Mouse (Mus musculus): ENCODE measurements around the gene Notch1. TPM values are rescaled to one million over a fixed set of nuclear protein-coding genes. Genes with fewer than 3 reads are reported as not detected.

Notch1 gene
- total RNA-seq, 2 experiments from 2014 or later = 23.8 to 23.9 TPM

DNA sequence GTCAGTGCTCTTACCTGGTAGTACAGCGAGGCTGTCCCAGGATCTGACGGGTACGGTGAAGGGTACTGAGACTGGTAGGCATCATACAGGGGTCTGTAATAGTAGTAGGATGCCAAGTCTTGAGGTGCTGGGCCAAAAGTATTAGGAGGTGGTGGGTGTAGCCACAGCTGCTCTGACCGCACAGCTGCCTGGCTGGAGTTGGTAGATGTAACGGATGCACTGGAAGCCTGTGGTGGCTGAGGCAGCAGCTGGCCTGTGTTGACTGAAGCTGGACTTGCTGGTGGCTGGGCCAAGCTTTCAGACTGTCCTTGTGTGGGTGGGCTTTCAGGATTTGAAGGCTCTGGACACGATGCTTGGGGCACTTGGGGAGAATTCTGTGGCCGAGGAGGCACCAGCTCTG is 78.1 kb downstream of the Notch1 start:
- TF ChIP-seq CTCF (IDR thresholded peaks at IDR 0.05) = no peak
- H3K27ac ChIP-seq = no peak overlapping the region; the same call in 1 of the 2 replicates
- DNase-seq (ENCODE audit: extremely low spot score in 1 of 2, low spot score in 2 of 2) = no peak
- intact Hi-C loops (cut with DNase I) = no loop called here
- no peak overlapping the region for H3K4me3 ChIP-seq

GRCm38 (mm10) chr2:26437221-26437620 is 79.2 kb downstream of the Notch1 start:
- intact Hi-C loops (cut with DNase I) = no loop called here
- no peak for TF ChIP-seq CTCF (IDR thresholded peaks at IDR 0.05)
- Histone ChIP-seq H3K4me3 (no peak overlapping the region), H3K27ac (peak overlapping the region; percentile 77)
- DNase-seq (ENCODE audit: extremely low spot score in 1 of 2, low spot score in 2 of 2) = no peak

DNA sequence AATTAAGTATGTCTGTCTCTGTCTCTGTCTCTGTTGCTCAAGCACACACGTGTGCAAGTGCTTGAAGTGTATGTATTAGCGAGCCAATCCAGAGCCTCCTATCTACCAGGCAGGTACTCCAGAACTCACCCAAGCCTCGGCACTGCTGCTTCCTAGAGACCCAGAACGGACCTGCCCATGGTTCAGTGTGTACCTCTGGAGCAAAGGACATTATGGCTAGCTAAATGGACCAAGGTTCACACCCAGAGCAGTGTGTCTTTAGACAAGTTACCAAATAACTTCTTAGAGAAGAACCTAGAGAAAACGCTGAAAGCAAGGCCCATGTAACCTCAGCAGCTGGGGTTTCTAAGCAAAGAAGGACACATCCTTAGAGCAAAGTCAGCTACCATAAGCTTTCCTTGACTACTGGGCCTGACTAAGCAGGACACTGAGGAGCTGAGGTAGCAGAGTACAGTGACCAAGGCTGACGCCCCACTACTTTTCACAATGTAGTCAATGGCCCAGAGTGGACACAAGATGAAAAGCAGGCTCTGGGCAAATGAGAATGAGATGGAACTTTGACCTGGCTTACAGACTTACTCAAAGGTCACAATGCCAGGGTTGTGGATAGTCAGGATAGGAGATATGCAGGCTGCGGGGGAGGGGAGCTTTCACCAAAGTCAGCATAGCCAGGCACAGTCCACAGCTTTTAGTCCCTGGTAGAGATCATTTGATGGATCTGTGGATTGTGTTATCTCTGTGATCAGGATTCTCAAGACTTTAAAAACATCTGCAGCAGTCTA is 81.5 kb downstream of the Notch1 start:
- intact Hi-C loops (cut with DNase I) = no loop called here
- Histone ChIP-seq H3K27ac (no peak overlapping the region), H3K4me3 (no peak overlapping the region)
- no peak for DNase-seq (ENCODE audit: extremely low spot score in 1 of 2, low spot score in 2 of 2)
- TF ChIP-seq CTCF (IDR thresholded peaks at IDR 0.05) = no peak

GRCm38 (mm10) chr2:26429851-26430250 is 86.6 kb downstream of the Notch1 start:
- H3K27ac ChIP-seq = no peak overlapping the region
- no peak; the same call in 1 of the 2 replicates for TF ChIP-seq CTCF (IDR thresholded peaks at IDR 0.05)
- no peak for DNase-seq (ENCODE audit: extremely low spot score in 1 of 2, low spot score in 2 of 2)
- intact Hi-C loops (cut with DNase I) = no loop called here
- no peak overlapping the region for H3K4me3 ChIP-seq

DNA sequence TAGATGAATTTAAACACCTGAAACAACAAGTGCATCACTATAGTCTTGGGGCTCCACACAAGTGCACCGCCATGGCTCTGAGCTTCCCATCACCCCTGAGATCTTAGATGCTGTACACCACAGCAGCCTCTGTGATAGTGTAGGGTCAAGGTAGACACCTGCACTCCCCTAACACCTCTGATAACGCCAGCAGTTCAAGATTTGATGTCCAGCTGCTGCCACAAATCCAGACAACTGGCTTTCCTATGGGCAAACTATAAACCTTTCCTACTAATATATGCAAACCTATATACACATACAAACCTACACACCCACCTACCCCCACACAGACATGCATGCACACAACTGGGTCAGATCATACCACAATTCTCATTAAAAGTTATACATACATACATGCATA is 91.9 kb downstream of the Notch1 start:
- DNase-seq (ENCODE audit: extremely low spot score in 1 of 2, low spot score in 2 of 2) = no peak
- no peak overlapping the region for H3K27ac ChIP-seq
- no peak overlapping the region for H3K4me3 ChIP-seq
- no peak for TF ChIP-seq CTCF (IDR thresholded peaks at IDR 0.05)
- intact Hi-C loops (cut with DNase I) = no loop called here

DNA sequence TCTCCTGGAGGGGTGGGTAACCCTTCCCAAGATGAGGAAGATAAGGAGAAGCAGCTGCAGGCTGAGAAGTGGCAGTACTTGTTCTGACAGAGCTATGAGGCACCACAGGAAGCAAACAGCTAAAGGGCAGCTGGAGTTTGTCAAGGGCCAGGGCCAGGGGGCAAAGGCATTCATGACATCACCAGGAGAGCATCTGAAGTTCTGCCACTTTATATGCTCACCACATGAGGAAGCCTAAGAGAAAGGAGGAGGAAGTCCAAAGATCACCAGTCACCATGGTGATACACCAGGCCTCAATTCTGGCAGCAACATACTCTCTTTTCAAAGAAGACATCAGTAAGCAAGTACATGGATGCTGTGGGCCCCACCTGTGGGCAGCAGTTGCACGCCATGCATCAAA is 93.4 kb downstream of the Notch1 start:
- TF ChIP-seq CTCF (IDR thresholded peaks at IDR 0.05) = no peak
- Histone ChIP-seq H3K27ac (no peak overlapping the region), H3K4me3 (no peak overlapping the region)
- intact Hi-C loops (cut with DNase I) = no loop called here
- no peak for DNase-seq (ENCODE audit: extremely low spot score in 1 of 2, low spot score in 2 of 2)

- H3K4me3 ChIP-seq = no peak overlapping the region
- intact Hi-C loops (cut with DNase I) = no loop called here
These were observed 94.5 kb downstream of the Notch1 start for GRCm38 (mm10) chr2:26421969-26422368.

GRCm38 (mm10) chr2:26418120-26418519 is 98.3 kb downstream of the Notch1 start:
- no peak overlapping the region for H3K27ac ChIP-seq
- H3K4me3 ChIP-seq = no peak overlapping the region
- intact Hi-C loops (cut with DNase I) = no loop called here
- DNase-seq (ENCODE audit: extremely low spot score in 1 of 2, low spot score in 2 of 2) = no peak
- TF ChIP-seq CTCF (IDR thresholded peaks at IDR 0.05) = no peak

More at GRCm38 (mm10) chr2:26421969-26422368, 94.5 kb downstream of the Notch1 start:
- DNase-seq (ENCODE audit: extremely low spot score in 1 of 2, low spot score in 2 of 2) = no peak
- no peak overlapping the region for H3K27ac ChIP-seq
- no peak for TF ChIP-seq CTCF (IDR thresholded peaks at IDR 0.05)

GRCm38 (mm10) chr2:26417066-26417465 is 99.4 kb downstream of the Notch1 start:
- no peak for TF ChIP-seq CTCF (IDR thresholded peaks at IDR 0.05)
- no peak overlapping the region for H3K4me3 ChIP-seq
- H3K27ac ChIP-seq = no peak overlapping the region
- no peak for DNase-seq (ENCODE audit: extremely low spot score in 1 of 2, low spot score in 2 of 2)
- intact Hi-C loops (cut with DNase I) = no loop called here

DNA sequence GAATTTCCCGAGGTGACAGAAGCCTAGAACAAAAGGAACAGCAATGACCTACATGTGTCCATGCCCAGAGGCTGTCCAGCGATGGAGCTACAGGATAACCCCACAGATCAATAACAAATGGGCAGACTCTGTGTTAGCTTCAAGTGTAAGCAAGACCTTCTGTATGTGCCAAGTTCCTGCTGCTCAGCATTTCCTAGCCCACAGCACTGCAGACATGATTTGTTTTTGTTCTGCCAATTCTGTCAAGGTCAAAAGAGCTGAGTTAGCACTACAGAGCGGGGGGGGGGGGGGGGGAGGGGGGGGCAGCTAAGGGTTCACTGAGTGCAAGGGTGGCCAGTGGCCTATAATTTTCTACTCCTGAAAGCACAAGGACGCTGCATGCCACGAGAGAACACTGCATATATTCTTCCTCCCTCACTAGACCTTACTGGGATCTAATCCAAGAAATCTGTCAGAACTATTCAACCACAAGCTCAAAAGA is 105.5 kb downstream of the Notch1 start:
- peak overlapping the region; percentile 94 for H3K27ac ChIP-seq
- no peak for DNase-seq (ENCODE audit: extremely low spot score in 1 of 2, low spot score in 2 of 2)
- TF ChIP-seq CTCF (IDR thresholded peaks at IDR 0.05) = no peak
- H3K4me3 ChIP-seq = no peak overlapping the region
- intact Hi-C loops (cut with DNase I) = no loop called here

GRCm38 (mm10) chr2:26410091-26410490 is 106.4 kb downstream of the Notch1 start:
- Histone ChIP-seq H3K27ac (peak overlapping the region; percentile 94), H3K4me3 (no peak overlapping the region)
- TF ChIP-seq CTCF (IDR thresholded peaks at IDR 0.05) = no peak
- intact Hi-C loops (cut with DNase I) = no loop called here
- no peak for DNase-seq (ENCODE audit: extremely low spot score in 1 of 2, low spot score in 2 of 2)

DNA sequence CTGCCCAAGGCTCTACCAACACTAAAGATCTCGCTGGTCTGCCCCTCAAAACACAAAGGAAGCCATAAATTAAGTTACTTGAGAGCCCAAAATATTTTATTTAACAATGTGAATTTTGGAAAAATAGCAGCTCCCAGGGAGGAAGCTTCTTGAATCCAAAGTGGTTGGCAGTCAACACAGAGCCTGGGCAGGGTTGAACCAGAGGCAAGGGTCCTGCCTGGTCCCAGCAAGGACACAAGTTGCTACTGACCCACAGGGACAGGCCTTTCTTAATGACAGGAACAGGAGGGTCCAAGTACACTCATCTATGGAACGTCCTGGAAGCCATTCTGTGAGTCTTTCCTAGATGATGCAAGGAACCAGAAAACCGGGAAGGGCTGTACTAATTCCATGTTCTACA is 107.1 kb downstream of the Notch1 start:
- TF ChIP-seq CTCF (IDR thresholded peaks at IDR 0.05) = no peak
- Histone ChIP-seq H3K4me3 (peak overlapping the region; percentile 94), H3K27ac (peak overlapping the region; percentile 94; the same call in 1 of the 2 replicates)
- intact Hi-C loops (cut with DNase I) = loop anchor here (5.0 kb wide), 1 partner anchor 153 kb away; no protein-coding TSS in a partner anchor
- DNase-seq (ENCODE audit: extremely low spot score in 1 of 2, low spot score in 2 of 2) = no peak
